Mouse (Mus musculus) erythroblast, embryonic 14.5 days (primary cell): ENCODE measurements around the gene Igf2bp2.

Experiments
- GATA1 ChIP-seq: IDR thresholded peaks from 2 replicates; pipeline ENCODE4 v1.6.1; 2012; ENCODE audit warnings: low read length, inconsistent platforms, mixed read lengths
- TAL1 ChIP-seq: IDR thresholded peaks from 3 replicates; pipeline ENCODE4 v1.6.1; 2012; ENCODE audit warnings: low read length, inconsistent platforms, mixed read lengths

DNA sequence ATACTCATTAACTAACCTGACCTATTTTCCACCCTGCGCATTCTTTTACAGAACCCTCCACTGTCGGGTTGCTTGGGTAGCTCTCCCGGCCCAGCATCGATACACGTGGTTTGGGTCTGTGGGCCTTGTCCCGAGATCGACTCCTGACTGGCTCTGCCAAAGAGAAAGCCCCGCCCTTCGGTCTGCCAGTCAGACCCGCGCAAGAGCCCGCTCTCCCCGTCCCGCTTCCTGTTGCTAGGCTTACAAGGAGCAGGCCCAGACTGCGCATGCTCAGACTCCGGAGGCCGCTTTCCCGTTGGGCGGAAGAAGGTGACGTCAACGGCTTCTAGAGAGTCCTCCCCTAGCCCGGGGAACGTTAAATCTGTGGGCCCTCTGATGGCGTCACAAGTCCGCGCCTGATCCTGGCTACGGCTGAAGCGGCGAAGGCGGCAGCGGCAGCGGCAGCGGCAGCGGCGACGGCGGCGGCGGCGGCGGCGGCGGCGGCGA, 154.0 kb downstream of the Igf2bp2 start, which contains the start of gene Senp2:
- no peak for TF ChIP-seq GATA1
- TF ChIP-seq TAL1: no peak
